Mouse (Mus musculus): ENCODE measurements around the gene Rbpj.
A peak's percentile ranks its signal among the peaks of the same experiment; 100 is the strongest.

- TF ChIP-seq MYOD1 (IDR thresholded peaks at IDR 0.05; ENCODE audit: control insufficient read depth in 1 of 3, insufficient read length in 2 of 3, low read depth in 2 of 3): no peak
- no peak for TF ChIP-seq POLR2A (IDR thresholded peaks at IDR 0.05; ENCODE audit: insufficient read length, low read depth)
- TF ChIP-seq MAX (IDR thresholded peaks at IDR 0.05; ENCODE audit: low read depth): no peak
- TF ChIP-seq E2F4 (IDR thresholded peaks at IDR 0.05; ENCODE audit: insufficient read depth): no peak
- no peak for TF ChIP-seq CEBPB (IDR thresholded peaks at IDR 0.05; ENCODE audit: insufficient read depth, poor library complexity, severe bottlenecking)
- TF ChIP-seq TCF3 (IDR thresholded peaks at IDR 0.05; ENCODE audit: insufficient read length, low read depth): no peak
- peak; percentile 74 for TF ChIP-seq POLR2AphosphoS2 (IDR thresholded peaks at IDR 0.05; ENCODE audit: insufficient read length, low read depth)
- TF ChIP-seq TCF12 (IDR thresholded peaks at IDR 0.05; ENCODE audit: insufficient read depth, poor library complexity, severe bottlenecking): no peak
- no peak for TF ChIP-seq MYOG (IDR thresholded peaks at IDR 0.05; ENCODE audit: control insufficient read depth in 1 of 3, insufficient read depth in 1 of 3, insufficient read length in 2 of 3, low read depth in 2 of 3)
- TF ChIP-seq USF1 (IDR thresholded peaks at IDR 0.05; ENCODE audit: low read depth): no peak
- no peak for TF ChIP-seq SRF (IDR thresholded peaks at IDR 0.05; ENCODE audit: control insufficient read depth, insufficient read length, low read depth)
- TF ChIP-seq REST (IDR thresholded peaks at IDR 0.05; ENCODE audit: insufficient read depth, insufficient read length): no peak
Measured at GRCm38 (mm10) chr5:53663665-53664064, 197.7 kb downstream of the Rbpj start.

All from myocyte (in vitro differentiated cells).